Mouse (Mus musculus) retina, postnatal 7 days (tissue): Measurements from ENCODE around the gene Galnt14.

ENCODE experiments used
- DNase-seq: peaks from one replicate; pipeline ENCODE4 v3.0.0-alpha.2; 2012; ENCODE audit warnings: low read depth, low spot score

Galnt14 gene

DNA sequence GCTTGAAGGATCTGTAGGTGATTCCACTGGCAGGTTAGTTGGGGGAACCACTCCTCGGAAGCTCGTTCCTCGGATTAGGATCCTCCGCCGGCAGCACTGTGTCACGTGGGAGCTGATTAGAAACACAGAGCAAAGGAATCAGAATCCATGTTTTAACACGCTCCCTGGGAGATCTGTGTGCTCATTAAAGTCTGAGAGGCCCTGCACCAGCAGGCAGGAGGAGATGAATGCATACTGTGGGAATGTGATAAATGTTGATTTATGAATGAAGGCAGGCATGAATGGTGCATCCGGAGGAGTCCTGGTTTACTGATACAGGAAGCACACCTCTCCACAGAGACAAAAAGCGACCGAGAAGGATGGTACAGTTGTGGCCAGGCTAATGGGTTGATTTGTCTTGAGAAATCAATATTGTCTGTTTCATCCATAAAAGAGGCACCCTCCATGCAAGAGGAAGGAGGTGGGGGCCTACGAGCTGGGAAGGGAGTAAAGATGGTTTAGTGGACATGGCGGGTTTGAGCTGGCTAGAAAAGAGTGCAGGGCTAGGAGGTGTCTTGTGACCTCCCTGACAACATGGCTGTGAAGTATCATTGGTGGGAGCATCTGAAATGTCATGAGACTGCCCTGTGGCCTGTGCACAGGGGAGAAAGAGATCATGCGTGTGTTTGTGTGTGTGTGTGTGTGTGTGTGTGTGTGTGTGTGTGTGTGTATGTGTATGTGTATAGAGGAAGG is 202.3 kb downstream of the Galnt14 start:
- DNase-seq, result no peak

DNA sequence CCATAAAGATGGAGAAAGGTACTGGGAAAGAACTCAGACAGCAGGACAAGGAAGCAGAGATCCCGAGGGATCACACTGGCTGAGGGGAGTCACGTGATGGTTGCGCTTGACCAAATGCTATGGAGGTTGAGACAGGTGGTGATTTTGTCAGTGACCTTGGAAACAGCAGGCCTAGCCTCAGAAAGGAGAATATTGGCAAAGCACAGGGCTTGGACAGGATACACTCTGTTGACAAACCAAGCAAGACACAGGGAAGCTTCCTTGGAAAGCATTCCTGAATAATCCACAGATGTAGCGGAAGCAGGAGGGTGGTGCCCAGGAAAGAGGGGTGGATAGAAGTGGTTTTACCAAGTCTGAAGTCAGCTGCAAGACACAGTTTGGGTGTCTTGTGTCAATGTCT is 206.1 kb downstream of the Galnt14 start:
- DNase-seq, result no peak

DNA sequence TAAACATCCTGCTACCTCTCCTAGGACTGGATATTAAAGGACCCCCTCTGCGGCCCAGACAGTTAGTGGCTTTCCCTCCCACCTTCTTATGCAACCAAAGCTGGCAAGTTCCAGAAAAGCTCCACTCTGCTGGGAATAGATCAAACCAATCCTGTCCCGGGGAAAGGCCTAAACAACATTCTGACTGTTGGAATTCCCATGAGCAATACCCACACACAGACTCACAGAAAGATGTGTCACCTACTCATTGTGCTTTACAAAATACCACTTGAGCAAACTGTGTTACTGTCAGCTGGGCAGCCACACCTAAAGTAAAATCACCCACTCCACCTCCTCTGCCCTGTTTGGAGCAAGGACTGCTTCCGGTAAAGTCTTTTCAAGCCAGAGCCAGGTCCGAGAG is 207.6 kb downstream of the Galnt14 start:
- DNase-seq, result no peak

- DNase-seq, result no peak
Measured at GRCm38 (mm10) chr17:73489519-73489918, 220.7 kb downstream of the Galnt14 start.

DNA sequence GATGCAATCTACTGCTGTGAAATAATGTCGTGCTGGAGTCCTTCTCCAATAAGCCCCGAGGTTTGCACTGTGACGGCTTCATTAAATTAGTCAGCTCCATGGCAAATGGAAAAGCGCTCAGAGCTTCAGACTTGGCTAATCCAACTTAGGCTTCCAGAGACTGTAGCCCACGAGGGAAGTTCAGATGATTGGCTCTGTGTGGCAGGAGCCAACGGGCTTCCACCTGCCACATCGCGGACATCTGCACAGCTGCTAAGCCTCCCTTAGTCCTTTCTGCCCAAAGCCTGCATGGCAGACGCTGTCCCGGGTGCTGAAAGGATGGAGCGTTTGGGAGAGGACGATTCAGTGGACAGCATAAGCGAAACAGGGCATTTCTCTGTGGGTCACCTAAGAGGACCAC is 222.5 kb downstream of the Galnt14 start:
- DNase-seq, result peak; percentile 28

DNA sequence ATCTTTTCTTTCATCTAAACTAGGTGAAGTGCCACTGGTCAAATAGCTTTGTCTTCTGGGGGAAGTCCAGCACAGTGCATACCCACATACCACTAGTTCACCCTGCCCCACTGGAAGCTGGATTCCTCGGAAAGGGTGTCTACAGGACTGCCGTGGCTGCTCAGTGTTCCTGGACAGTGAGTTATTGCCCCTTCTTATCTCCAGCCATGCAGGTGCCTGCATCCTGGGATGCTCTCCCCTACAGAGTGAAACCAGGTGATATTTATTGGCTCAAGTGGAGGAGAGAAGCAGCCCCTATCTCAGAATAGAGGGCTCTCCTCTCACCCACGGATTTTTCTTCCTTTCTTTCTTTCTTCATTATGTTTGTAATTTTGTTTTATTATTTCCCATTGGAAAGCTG is 222.9 kb downstream of the Galnt14 start:
- DNase-seq, result no peak

DNA sequence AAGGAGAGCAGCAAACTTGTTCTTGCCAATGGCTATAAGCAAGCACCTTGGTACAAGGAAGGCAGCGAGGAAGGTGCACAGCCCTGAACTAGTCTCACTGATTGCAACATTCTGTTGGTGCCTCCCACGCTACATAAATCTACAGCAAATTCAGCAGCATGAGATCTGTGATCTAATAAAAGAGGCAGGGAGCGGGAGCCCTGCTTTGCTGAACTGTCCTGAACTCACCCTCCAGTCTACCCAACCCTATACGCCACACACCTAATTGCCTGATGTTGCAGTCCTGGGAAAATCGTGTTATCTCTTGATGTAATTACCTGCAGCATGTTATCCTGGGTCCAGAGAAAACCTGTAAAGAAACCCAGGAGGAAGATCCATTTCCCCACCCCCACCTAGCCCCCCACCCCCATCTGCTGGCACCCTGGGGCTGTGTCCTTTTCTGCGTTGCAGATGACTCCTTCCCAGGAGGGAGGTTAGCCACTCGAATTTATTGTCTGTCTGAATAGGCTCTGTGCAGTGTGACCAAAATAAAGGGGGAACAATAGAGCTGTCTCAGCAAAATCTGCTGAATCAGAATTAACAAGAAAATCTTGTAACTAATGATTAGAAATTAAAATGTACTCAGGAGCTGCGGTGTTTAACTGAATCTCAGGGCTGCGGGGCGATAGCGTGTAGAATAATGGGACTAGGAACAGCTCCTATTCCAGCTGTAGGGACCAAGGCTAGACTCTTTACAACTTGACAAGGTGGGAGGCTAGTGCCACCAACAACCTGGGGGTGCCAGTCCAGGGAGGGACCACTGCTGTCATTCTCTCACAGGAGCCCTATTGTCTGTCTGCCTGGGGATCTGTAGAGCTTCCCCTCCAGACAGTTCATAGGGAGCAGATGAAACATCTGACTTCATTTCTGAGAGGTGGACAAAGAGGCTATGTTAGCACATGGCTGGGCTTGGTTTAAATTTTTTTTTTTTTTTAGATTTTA is 232.9 kb downstream of the Galnt14 start:
- no peak for DNase-seq

- no peak for DNase-seq
Measured at GRCm38 (mm10) chr17:73474371-73474770, 235.9 kb downstream of the Galnt14 start.

- no peak for DNase-seq
Measured at GRCm38 (mm10) chr17:73473012-73473411, 237.2 kb downstream of the Galnt14 start.

GRCm38 (mm10) chr17:73460874-73461273 is 249.4 kb downstream of the Galnt14 start:
- DNase-seq, result no peak

GRCm38 (mm10) chr17:73458741-73459140 is 251.5 kb downstream of the Galnt14 start:
- no peak for DNase-seq

GRCm38 (mm10) chr17:73456551-73456950 is 253.7 kb downstream of the Galnt14 start:
- DNase-seq, result no peak

DNA sequence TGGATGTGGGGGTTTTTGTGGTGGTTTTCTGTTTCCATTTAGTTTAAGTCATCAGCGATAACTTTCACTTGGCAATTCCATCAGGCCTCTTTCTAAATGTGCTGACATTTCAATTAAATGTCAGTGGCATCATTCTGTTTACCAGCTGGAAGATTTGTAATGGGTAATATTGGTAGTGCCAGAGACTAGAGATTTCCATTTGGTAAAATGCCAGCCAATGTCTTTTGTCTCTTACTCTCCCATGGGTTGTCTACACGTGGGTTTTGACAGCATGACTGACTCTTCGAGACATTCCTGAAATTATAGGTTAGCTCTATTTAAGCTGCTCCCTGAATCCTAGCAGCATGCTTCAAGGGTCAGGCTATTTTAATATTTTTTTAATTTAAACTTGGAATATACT is 256.6 kb downstream of the Galnt14 start:
- DNase-seq, result no peak

GRCm38 (mm10) chr17:73452151-73452760 is 258.0 kb downstream of the Galnt14 start:
- DNase-seq, result no peak

DNA sequence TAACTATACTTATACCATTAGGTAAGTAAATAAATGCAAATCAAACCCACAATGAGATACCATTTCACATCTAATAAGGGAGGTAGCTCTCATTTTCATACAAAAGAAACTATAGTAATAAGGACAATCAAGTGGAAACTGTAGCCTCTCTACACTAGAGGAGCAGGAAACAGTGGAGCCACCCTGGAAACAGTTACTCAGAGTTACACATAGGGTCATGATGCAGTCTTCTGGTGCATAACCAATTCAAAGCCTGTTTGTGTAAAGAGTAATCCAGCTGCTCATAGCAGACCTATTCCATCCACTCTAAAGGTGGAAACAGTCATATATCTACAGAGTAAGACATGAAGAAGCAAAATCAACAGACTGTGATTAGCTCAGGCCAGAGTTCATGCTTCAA is 261.1 kb downstream of the Galnt14 start:
- no peak for DNase-seq
